Mouse (Mus musculus) lung, postnatal 14 days (tissue): ENCODE results near the gene Fitm2.
A peak's percentile ranks its signal among the peaks of the same experiment; 100 is the strongest.
"Not testable (repeated sequence)": the region's sequence is repeated elsewhere in the genome, so short reads cannot be mapped to it uniquely, and the experiment has no call there.

Experiments
- DNase-seq: peaks from one replicate; pipeline ENCODE4 v3.0.0; 2021

The Fitm2 gene

DNA sequence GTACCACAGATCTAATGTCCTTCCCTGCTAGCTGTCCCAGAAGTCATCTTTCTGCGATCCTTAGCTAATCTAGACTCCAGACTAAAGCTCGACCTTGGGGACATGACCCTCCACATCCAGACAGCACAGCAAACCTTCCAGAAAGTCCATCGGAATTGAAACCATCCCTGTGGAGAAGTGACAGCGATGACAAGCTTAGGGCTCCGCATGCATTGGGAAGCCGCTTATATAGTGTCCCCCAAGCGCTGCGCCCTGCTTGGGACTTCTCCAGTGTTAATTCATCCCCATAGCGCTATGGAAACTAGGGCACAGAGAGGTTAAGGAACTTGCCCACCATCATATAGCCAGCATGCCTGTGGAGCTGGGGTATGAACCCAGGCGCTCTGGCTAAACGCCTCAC is 9.6 kb downstream of the Fitm2 start:
- no peak for DNase-seq

DNA sequence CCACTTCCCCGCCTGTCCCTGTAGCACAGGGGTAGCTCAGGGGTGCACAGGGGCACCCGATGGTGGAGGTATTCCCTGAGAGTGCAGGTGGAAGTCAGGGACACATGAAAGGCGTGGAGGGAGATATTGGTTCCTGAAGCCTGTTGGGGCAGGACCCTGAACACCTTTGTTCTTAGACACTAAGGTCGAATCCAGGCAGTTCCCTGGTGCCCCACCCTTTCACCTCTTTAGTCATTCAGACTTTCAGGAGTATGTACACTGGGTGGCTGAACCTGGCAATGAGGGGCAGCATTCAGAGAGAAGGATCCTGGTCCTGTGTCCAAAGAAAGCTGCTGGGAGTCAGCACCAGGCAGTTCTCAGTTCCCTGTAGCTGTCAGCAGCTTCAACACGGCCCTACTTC is 10.0 kb downstream of the Fitm2 start:
- no peak for DNase-seq

DNA sequence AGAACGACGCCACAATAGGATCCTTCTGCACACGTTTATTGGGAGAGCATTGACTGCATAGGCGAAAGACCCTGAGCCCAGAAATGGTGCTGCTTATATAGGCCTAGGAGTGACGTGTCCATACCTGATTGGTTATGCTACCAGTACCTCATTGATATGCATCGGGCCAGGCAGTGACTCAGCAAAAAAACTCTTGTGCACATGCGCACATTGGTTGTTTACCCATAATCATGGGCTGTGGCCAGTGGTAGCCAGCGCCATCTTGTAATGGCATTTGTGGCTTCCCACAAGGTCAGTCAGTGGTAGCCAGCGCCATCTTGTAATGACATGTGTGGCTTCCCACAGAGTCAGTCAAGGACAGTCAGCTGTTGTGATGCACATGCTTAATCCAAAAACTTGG is 11.1 kb downstream of the Fitm2 start:
- not testable (repeated sequence) for DNase-seq

- DNase-seq, result no peak
Measured at GRCm38 (mm10) chr2:163460622-163461021, 11.8 kb downstream of the Fitm2 start.

- no peak for DNase-seq
Measured at GRCm38 (mm10) chr2:163459380-163459779, 13.0 kb downstream of the Fitm2 start.

GRCm38 (mm10) chr2:163458539-163459265 is 13.7 kb downstream of the Fitm2 start:
- peak; percentile 28 for DNase-seq

- no peak for DNase-seq
Measured at GRCm38 (mm10) chr2:163453378-163453777, 19.1 kb downstream of the Fitm2 start.

DNA sequence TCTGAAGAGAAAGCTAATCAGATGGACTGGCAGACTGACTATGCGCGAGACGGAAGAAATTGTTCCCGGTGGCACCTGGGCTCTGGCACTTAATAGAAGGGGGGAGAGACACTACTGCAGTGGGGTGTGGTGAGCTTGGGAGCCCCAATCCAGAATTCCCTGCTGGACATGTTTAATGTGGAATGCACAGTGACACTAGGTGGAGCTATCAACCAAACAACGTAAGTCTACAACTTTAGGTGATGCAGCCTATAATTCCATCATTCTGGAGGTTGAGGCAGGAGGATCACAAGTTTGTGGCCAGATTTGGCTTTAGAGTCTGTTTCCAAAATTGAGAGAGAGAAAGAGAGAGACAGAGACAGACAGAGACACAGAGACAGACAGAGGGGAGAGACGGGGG is 19.7 kb downstream of the Fitm2 start:
- no peak for DNase-seq

DNA sequence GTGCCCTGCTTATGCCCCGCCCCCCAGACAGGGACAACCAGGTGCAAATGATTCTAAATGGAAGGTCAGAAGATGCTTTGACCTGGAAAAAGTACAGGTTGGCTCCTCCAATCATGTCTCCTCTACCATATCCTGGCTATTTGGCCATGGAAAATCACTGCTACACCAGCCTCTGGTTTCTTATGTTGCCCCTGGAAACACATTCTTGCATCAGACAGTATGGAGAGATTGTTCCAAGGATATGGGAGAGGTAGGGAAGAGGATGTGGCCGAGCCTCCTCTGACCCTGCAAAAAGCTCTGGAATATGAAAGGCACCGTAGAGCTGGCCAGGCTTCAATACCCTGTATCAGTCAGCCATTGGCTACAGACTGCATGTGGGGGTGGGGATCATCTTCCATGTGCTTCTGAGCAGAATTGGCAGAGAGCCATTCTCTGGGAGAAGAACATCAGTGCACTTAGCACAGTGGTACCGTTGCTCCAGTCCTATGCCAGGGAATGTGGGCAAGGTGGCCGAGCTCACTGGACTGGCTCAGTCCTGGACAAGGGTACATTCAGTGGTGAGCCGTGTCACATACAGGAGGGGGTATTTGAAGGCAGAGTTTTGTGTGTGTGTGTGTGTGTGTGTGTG is 21.6 kb downstream of the Fitm2 start:
- no peak for DNase-seq

DNA sequence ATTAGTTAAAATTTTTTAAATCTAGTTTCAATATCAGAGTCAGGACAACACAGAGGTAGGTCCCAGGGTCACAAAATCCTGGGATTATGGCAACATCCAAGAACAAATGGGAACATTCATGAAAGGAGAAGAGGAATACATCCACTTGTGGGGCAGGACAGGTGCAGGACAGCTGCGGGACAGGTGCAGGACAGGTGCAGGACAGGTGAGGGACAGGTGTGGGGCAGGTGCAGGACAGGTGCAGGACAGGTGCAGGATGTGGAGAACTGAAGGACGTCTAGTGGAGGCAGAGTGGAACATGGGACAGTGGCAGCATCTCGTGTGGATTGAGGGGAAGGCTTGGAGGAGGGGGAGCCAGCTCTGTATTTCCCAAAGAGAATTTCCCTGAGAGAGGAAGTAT is 23.2 kb downstream of the Fitm2 start:
- no peak for DNase-seq

DNA sequence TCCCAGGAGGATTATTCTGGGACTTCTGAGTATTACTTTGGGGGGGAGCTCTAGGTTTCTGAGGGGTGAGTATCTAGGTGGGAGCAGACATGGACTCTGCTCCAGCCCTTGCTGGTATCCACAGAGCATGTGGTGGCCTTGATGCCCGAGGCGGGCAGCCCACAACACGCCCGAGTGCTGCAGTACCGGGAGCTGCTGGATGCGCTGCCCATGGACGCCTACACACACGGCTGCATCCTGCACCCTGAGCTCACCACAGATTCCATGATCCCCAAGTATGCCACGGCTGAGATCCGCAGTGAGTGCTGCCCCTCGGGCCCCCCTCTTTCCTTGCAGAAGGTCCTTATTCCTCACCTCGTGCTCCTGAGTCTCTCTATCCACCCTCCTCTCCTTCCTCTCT is 25.1 kb downstream of the Fitm2 start:
- DNase-seq, result no peak

GRCm38 (mm10) chr2:163444017-163444416 is 28.4 kb downstream of the Fitm2 start:
- no peak for DNase-seq

DNA sequence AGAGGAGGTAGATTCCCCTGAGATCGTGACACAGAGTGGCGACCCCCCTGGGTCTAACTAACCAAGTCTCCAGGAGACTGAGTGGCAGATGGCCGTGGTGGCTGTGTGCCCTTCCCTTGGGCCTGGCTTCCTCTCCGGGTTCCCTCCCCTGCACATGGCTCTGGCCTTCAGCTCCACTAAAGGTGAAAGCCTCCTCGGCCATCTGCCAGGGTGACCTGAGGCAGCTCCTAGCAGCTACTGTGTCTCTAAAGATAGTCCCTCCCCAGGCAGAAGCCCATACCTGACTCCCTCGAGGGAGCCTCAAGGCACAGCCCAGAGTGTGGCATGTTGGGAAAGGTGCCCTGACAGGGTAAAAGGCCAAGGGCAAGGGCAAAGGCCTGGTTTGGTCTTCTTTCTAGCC is 28.9 kb downstream of the Fitm2 start:
- DNase-seq, result no peak

- DNase-seq, result no peak
Measured at GRCm38 (mm10) chr2:163439488-163439887, 32.9 kb downstream of the Fitm2 start.

DNA sequence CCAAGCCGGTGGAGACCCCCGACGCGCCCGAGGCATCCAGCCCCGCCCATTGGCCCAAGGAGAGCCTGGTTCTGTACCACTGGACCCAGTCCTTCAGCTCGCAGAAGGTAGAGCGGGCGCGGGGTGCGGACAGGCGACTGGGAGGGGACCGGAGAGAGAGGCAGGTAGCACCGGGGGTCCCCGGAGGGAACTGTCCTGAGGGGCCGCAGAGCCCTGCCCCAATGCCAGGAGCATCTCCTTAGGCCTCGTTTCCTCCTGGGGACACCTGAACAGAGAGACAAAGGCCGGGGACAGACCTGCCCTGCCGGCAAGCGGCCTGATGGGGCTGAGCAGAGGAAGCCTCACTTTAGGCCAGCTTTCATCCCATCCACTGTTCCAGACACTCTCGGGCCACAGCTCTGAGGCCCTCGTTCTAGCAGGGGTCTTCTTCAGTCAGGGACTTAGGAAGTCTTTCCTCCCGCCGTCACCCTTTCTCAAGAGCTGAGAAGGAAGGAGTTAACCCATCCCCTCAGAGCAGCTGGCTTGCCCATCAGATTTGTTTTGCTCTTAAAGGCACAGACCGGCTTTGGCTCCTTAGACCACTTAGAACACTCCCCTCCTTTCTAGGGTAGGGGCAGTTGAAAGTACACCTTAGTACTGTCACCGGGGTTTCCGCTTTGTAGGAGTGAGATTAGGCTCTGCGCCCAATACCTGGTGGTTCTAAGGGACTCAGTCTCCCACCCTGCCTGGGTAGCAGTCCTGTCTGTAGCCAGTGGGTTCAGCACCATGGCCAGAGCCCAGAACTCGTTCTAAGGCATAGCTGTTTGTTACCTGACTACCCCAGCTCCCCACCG is 33.6 kb downstream of the Fitm2 start:
- DNase-seq, result peak; percentile 45

DNA sequence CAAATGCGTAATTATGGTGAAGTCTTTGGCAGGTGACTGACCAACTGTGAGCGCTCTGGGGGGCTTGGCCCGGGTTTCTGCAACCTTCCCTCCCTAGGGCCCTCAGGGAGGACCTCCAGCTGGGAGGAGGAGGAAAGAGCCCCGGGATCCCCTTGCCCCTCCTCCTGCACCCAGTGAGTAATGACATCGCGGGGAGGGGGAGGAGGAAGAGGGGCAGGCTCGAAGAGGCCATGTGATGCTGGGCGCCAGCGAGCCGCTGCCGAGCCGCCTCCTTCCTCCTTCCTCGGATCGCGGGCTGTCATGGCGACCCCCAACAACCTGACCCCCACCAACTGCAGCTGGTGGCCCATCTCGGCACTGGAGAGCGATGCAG is 34.2 kb downstream of the Fitm2 start, which contains the start of gene Gdap1l1:
Gene Gdap1l1, plus strand, starts transcription at position 231 of the 373 bp plus-strand sequence.
- DNase-seq, result no peak

DNA sequence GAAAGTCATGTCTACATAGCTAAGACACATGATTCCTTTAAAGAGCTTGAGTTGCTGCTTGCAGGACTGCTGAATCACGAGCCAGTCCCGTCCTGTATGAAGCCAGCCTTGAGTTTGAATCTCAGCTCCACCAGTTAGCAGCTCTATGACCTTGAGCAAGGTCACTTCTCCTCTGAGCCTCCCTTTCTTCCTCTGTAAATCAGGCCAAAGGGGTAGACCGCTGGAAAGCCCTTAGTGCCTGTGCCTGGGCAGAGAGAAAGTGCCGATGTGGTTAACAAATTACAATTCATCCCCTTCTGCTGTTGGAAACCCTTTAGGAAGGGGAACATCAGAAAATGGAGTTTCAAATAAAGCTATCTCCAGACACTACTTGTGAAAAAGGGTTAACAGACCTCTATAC is 34.6 kb downstream of the Fitm2 start:
- no peak for DNase-seq

GRCm38 (mm10) chr2:163433971-163434370 is 38.5 kb downstream of the Fitm2 start:
- DNase-seq, result no peak

DNA sequence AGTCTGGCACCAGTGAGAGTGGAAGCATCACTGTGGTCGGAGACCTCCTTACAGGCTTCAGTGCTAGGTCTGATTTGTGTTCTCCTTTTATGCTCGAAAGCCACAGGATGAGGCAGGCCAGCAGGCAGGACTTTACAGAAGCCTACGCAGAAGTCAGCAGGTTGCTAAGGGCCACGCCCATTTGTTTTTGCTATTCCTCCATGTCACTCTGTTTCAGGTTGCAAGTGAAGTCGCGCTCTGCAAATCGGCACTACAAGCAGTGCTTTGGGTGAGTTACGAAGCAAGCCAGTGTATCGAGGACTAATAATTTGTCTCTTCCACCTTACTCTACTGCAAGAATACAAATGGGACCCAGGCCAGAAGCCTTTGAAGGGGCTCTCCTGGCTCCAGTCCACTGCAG is 41.1 kb downstream of the Fitm2 start:
- DNase-seq, result peak; percentile 21

- no peak for DNase-seq
Measured at GRCm38 (mm10) chr2:163428346-163429011, 44.0 kb downstream of the Fitm2 start.

GRCm38 (mm10) chr2:163424597-163424996 is 47.8 kb downstream of the Fitm2 start, which contains the start of gene Oser1:
Gene Oser1, minus strand, starts transcription at chr2:163424697.
- DNase-seq, result no peak

DNA sequence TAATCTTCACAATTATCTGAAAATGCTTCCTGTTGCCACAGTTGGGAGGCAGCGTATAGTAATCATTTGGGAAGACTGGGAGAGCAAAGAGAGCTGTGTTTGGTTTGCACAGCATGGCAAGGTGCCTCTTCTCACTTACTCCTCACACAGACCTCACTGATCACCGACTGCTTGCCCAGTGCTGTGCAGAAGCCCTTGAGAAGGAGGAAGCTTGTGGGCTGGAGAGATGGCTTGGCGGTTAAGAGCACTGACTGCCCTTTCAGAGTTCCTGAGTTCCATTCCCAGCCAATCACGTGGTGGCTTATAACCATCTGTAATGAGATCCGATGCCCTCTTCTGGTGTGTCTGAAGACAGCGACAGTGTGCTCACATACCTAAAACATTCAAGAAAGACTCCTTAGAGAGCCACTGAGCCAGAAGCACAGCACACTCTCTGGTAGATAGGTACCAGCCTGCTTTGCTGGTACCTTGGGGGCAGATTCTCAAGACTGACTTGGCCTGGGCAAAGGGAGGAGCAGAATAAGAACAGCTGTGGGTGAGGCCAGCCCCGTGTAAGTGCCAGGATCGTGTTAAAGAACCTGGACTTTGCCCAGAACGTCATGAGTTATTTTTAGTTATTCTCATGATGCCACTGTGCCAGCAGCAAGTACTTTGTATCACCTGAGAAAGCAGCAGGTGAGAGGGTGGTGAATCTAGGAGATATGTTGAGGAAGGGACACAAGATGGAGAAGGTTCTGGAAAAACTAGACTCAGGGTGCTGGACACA is 49.4 kb downstream of the Fitm2 start:
- no peak for DNase-seq
